Mouse (Mus musculus): ENCODE measurements around the gene Spata32. TPM values are rescaled to one million over a fixed set of nuclear protein-coding genes. Genes with fewer than 3 reads are reported as not detected.

Spata32 gene
- polyA plus RNA-seq, 1 experiment from 2014 or later: not detected

DNA sequence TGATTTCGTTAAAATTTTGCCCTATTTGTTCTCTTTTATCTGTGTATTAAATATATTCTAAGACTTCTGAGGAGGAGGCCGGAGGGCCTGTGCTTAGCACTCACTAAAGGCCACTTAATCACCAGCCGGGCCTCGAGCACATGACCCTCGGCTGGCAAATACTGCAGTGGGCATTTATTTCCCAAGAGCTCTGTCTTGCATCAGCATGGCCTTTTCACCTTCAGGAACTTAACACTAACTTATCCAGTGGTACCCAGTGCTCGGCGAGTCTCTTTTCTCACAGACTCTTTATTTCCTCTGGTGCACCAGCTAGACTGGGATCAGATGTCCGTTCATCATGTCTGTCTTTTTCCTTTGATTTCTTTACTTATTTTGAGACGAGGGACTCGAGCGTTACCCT, 57.5 kb downstream of the Spata32 start:
- Histone ChIP-seq H3K4me1 (replicated peaks) (no peaks in the 10 kb centered on the region; the same call in 1 of the 2 replicates), H3K9me3 (no peaks in the 10 kb centered on the region), H3K4me3 (replicated peaks) (no peak overlapping the region), H3K27me3 (no peaks in the 10 kb centered on the region), H3K27ac (no peak overlapping the region), H3K36me3 (no peaks in the 10 kb centered on the region), H3K9ac (replicated peaks) (no peak overlapping the region), H3K4me2 (no peak overlapping the region)
- WGBS: 87% methylated on average over 11 of the region's 11 CpGs
- no peak for ATAC-seq (ENCODE audit: insufficient number of reproducible peaks, insufficient read depth, low FRiP score, low TSS enrichment, low read depth)

- Histone ChIP-seq H3K9ac (replicated peaks) (peak overlapping the region; percentile 8; the same call in 1 of the 2 replicates), H3K4me1 (replicated peaks) (no peaks in the 10 kb centered on the region; the same call in 1 of the 2 replicates), H3K27me3 (no peaks in the 10 kb centered on the region), H3K27ac (no peak overlapping the region), H3K4me2 (peak overlapping the region; percentile 51), H3K9me3 (no peaks in the 10 kb centered on the region), H3K4me3 (replicated peaks) (peak overlapping the region; percentile 23), H3K36me3 (no peaks in the 10 kb centered on the region)
- ATAC-seq (ENCODE audit: insufficient number of reproducible peaks, insufficient read depth, low FRiP score, low TSS enrichment, low read depth): peak; percentile 88
- WGBS: 2% methylated on average over 25 of the region's 25 CpGs
Measured at GRCm38 (mm10) chr11:103158621-103159478, 59.4 kb downstream of the Spata32 start.

Other genes with a start within 250 kb of the Spata32 start
- 53.6 and 53.7 TPM in 2 replicates for gene Nmt1, start 190.2 kb downstream of the Spata32 start, polyA plus RNA-seq (2016; fragmentation: Nextera tagmentation; extraction: Ambion mirVana)
- gene Dcakd, start 190.1 kb downstream of the Spata32 start, polyA plus RNA-seq (2016; fragmentation: Nextera tagmentation; extraction: Ambion mirVana): 167 and 192 TPM in 2 replicates
- 2.9 and 3.6 TPM in 2 replicates for gene Plcd3, start 116.8 kb downstream of the Spata32 start, polyA plus RNA-seq (2016; fragmentation: Nextera tagmentation; extraction: Ambion mirVana)
- gene Acbd4, start 116.8 kb downstream of the Spata32 start, polyA plus RNA-seq (2016; fragmentation: Nextera tagmentation; extraction: Ambion mirVana): 8.1 and 11.9 TPM in 2 replicates
- gene Hexim1, start 102.2 kb downstream of the Spata32 start, polyA plus RNA-seq (2016; fragmentation: Nextera tagmentation; extraction: Ambion mirVana): 3.9 and 4.0 TPM in 2 replicates
- 12.8 and 13.2 TPM in 2 replicates for gene Hexim2, start 86.0 kb downstream of the Spata32 start, polyA plus RNA-seq (2016; fragmentation: Nextera tagmentation; extraction: Ambion mirVana)
- gene Fmnl1, start 47.3 kb downstream of the Spata32 start, polyA plus RNA-seq (2016; fragmentation: Nextera tagmentation; extraction: Ambion mirVana): 0.78 and 1.4 TPM in 2 replicates
- gene 1700023F06Rik, start 9.9 kb downstream of the Spata32 start, polyA plus RNA-seq (2016; fragmentation: Nextera tagmentation; extraction: Ambion mirVana): 0.50 and 0.74 TPM in 2 replicates
- 4.2 and 4.7 TPM in 2 replicates for gene Map3k14, start 49.0 kb upstream of the Spata32 start, polyA plus RNA-seq (2016; fragmentation: Nextera tagmentation; extraction: Ambion mirVana)
- gene Arhgap27, start 145.3 kb upstream of the Spata32 start, polyA plus RNA-seq (2016; fragmentation: Nextera tagmentation; extraction: Ambion mirVana): 4.8 and 7.1 TPM in 2 replicates
- gene Plekhm1, start 194.3 kb upstream of the Spata32 start, polyA plus RNA-seq (2016; fragmentation: Nextera tagmentation; extraction: Ambion mirVana): 7.8 and 9.1 TPM in 2 replicates

Data from limb, embryonic 12.5 days (tissue).